Mouse (Mus musculus) lung, postnatal 25 days (tissue): ENCODE data around the gene Nr1h4.
A peak's percentile ranks its signal among the peaks of the same experiment; 100 is the strongest.

Source experiments
- DNase-seq: peaks from one replicate; pipeline ENCODE4 v3.0.0; 2022; ENCODE audit warnings: low spot score

Gene Nr1h4

DNA sequence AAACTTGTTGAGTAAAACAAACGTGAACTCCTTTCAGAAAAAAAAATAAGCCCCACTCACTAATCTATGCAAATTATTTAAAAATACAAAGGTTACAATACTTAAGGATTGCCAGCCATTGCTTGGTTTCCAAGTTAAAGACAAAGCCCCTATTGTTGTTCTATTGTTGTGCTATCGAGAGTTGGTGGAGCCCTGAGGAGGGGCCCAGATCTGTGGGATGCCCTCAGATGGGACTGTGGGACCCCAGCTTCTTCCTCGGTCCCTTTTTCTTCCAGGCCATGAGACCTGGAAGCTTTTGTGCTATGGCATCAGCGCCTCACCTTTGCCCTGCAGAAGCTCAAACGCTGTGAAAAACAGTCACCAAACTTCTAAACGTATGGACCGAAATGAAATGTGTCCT is 51.7 kb downstream of the Nr1h4 start:
- DNase-seq, result no peak

DNA sequence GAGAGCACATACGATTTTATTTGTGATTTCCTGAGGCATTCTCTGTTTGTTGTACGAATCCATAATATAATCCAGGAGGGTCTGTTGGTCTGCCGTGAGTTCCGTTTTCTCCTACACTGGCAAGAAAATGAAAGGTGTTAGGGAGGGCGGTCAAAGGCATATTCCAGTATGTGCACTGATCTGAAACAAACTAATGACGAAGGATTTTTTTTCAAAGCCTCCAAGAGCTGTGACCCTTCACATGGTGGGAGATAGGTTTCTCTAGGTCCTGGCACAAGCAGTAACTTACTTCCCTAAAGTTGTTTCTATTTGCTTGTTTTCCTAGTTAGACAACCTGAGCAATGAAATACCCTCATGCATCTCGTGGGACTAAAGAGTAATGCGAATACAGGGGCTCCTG is 54.6 kb downstream of the Nr1h4 start:
- no peak for DNase-seq

DNA sequence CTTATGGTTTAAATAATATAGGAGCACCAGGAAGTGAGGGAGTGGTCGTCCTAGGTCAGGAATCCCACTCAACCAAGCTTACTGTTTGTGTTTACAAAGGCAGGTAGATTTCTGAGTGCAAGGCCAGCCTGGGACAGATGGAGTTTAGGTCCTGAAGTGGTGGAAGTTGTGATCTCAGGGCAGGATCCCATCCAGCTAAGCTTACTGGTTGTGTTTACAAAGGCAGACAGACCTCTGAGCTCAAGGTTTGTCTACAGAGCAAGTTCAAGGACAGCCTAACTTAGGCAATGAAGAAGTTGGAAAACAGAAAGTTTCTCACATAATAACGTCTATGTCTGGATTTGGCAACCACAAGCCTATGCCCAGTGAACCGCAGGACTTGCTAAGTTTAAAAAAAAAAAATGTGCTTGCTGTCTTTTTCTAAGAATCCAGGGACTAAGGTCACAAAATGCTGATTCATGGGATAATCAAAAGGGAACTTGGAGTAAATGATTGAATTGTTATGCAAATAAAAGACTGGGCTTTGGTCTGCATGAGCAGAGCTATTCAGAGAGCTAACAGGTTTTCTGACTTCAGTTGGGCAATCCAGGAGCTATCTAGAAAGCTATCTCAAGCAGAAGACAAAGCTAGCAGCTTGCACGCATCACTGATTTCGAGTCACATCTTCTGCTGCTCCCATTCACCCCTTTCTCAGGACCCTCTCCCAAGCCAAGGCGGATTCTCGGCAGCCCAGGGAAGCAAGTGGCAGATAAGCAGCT is 62.6 kb downstream of the Nr1h4 start:
- no peak for DNase-seq

DNA sequence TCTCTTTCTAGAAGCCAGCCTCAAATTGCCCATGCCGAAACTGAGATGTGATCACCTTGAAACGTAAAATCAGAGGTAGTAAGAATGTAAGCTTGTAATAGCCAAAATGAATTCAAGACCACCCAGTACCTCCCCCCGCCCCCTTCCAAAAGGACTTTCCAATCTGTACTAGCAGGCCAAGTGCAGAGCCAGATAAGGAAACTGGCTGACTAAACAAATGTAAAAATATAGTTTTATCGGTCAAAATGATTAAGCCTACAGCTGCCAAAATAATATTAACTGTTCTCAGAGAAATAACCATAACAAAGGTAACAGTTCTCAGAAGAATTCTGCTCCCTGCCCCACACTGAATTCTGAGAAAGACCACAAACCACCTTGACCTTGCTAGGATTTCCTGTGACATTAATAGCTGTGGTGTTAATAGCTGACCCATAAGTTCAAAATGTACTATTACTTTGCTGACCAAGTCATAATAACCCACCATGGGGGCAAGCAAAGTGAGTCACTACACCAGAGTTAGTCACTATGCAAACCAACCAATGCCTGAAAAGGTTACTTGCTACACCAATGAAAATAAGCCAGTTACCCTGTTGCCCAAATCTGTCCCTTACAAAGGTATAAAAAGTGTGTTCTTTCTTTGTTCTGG is 68.5 kb downstream of the Nr1h4 start:
- no peak for DNase-seq

DNA sequence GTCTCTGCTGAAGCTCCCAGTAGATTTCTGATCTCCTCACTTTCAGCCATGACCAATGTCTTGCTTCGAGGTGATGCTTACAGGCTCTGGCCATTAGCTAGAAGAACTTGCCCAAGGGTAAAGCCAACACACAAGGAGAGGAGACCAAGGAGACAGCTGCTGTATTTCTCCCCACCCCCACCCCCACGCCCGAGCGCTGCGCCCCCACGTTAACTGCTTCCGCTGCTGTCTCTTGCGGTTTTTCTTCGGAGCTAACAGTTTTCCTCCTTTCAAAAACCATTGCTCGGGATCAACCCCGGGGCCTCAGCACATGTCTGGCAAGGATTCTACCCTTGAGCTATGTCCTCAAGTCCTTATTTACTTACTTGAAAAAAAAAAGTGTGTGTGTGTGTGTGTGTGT is 70.5 kb downstream of the Nr1h4 start:
- no peak for DNase-seq

DNA sequence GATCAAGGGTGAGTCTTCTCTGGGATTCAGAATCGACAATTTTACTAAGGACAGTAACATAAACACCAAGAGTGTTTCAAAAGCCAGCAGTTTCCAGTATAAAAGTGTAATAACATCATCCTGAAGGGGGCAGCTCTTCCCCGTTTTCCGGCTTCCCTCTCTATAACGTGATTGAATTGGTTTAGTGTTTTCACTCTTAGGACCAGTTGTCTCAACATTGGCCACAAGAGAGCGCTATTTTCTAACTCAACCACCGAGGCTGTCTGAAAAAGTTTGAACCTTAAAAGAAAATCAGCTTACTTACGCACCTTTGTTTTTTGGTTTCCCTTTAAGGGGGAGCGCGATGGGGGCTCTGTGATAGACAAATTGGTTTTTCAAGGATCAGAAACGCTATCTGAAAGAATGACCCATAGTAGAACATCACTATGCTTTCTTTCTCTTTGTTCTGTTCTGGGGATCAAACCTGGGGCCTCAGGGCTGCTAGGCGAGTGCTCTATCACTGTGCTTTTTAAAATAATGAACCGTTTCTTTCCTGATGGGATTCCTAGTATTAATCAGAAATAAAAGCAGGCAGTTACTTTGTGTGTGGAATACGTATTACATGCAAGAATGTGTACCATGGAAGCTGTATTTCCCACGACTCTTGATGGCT is 71.4 kb downstream of the Nr1h4 start:
- DNase-seq, result peak; percentile 84

DNA sequence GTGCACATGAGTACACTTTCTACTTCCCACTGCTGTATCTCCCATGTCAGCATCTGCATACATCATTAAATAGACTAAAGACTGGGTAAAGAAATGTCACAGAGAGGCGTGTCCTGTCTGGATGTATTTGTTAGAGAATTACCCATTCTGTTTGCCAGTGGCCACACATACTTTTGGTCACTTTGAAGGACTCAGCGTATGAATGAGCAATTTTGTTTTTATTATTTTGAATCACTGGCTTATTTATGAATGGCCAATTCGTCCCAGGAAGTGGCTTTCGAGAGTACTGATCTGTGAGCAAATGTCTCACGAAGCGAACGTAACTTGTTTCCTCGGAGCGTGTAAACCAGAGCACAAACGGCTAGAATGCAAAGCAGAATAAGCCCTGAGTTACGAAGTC is 72.4 kb downstream of the Nr1h4 start:
- no peak for DNase-seq

DNA sequence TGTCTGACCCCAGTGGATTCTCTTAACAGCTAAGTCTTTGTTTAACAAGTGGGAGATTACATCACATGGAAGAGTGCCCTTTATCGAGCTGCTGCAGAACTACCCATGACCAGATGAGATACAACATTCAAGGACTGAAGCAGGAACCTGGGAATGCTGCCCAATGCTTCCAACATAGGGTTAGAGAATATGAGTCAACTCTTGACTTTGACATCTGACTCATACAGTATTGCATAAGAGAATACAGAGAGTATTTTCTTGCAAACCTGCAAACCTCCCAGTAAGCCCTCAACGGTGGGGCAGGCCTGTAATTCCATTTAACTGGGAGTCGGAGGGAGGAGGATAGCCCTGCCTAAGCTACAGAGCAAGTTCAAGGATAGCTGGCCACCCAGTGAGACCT is 74.6 kb downstream of the Nr1h4 start:
- peak; percentile 58 for DNase-seq

DNA sequence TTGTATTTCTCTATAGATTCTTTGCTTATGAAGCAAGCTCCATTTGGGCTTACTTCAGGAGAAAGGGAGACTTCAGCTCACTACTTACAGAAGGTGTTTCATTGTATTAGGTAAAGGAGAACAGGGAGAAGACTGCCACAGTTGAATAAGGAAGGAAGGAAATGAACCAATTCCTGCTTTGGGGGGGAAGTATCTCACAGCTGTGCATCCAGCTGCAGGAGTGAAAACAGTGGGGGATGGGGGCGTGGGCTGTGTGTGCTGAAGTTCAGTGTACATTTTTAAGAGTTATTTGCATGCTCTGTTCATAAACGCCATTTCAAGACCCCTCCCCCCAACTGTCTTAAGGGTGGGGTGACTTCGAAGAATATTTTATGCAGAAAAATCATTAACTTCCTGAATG is 79.6 kb downstream of the Nr1h4 start:
- DNase-seq, result no peak

DNA sequence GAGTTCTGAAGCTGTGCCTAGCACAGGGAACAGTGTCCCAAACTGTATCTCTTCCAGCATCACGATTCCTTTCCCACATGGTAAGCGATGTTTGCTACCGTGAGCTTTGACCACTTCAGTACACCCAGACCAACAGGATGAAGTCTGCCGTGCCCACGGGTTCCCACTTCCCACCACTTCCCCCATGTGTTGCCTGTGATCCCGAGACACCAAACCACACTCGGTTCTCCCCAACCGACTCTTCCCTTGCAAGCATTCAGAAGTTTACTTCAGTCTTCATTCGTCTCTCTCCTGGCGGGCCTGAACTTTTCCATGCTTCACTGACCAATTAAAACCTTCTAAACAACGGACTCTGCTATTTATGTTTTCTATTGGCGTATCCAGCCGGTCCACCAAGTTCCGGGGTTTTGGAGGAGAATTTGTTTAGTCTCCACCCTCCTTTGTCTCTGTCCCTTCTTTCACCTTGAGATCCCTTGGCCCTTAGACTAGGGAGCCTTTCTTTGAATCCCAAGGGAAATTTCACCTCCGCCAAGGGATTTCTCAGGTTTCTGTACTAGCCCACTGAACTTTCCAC is 80.2 kb downstream of the Nr1h4 start:
- DNase-seq, result no peak

DNA sequence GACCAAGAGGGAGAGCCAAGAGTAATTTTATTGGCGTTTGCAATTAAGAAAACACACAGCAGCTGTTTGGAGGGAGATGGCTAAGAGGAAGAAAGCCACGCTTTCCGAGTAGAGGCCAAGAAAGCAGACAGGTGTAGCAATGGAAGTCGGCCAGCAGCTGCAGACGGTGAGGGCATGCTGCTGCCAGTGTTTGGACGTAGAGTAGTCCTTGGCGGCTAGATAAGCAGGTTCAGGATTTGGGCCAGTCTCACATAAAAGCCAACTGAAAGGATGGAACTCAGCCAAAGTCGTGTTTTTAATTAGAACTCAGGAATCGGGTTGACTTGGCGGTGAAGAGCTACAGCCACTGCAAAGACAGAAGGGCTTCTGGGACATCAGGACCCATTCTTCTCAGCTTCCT is 83.0 kb downstream of the Nr1h4 start:
- no peak for DNase-seq

DNA sequence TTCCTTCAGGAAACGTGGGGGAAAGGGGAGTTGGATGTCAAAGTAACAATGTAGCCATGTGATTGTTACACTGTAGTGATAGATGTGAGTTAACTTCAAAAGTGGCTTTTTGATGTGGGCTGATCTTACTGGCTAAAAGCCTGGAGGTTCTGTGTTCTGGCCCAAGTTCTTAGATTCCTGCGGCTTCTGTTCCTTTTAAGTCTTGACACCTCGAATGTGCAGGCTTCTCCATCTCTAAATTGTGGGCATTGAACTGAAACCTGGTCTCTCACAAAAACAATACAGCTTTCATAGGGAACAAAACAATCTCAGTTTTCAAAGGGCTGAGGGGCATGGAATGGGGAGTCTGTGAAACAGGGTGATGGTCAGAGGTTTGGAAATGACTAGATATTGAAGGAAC is 89.0 kb downstream of the Nr1h4 start:
- DNase-seq, result no peak

DNA sequence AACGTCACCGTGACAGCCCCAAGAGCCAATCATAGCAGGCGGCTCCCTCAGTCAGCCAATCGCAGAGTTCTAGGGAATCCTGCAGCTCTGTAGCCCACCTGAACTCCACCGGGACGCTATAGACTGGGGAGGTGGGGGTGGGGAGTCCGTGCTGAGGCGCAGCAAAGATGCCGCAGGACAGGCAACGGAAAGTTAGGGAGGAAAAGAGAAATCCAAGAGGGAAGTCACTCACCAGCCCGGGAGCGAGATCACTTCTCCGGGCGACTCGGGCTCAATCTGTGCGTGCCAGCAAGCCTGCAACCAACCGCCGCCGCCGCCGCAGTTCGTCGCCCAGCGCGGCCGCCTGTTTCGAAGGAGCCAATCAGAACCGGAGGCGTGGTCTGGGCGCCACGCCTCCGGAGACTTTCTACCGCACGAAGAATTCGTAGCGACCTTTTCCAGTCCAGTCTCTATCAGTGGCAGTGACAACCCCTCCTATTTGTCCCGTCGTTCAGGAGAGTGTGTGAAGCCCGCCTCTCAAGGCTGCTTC is 89.7 kb downstream of the Nr1h4 start, which contains the start of gene Gas2l3:
Gene Gas2l3, minus strand, starts transcription at position 345 of the 529 bp plus-strand sequence.
- peak; percentile 82 for DNase-seq

DNA sequence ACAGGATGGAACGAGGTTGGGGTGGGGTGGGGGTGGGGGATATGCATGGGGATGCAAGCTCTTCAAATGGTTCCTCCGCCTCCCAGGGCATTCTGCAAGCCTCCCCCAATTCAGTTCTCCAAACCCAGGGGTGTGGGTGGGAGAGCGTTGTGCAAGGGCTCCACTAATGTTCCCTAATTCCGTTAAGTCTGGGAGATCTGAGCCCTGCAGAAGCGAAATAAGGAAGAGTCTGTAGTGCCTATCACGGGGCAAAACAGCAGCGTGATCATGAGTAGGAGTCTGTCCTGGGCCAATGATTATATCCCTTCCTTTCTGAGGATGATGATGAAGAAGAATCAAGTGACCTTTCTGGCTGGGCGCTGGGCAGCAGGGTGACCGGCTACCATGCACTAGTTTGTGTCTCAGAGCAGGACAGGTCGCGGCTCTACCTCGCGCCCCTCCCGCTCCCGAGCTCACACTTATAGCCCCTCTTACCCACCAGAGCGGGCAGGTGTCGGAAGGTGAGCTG is 90.2 kb downstream of the Nr1h4 start:
- peak; percentile 50 for DNase-seq

DNA sequence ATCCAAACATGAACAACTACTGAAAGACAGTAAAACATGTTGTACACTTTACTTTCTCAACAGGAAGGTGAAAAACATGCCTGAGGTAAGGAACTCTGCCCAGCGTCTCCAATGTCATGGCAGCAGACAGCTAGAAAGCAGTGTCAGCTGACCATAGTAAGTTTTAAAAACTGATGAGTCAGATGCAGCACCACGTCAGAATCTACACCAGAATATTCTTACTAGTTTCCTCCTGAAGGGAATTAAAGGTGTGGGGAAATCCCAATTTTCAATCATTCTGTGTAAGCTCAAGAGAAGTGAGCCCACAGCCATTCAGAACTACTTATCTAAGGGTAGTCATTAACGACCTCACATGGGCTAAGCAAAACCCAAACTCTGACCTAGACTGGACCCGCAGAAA is 90.7 kb downstream of the Nr1h4 start:
- DNase-seq, result no peak

DNA sequence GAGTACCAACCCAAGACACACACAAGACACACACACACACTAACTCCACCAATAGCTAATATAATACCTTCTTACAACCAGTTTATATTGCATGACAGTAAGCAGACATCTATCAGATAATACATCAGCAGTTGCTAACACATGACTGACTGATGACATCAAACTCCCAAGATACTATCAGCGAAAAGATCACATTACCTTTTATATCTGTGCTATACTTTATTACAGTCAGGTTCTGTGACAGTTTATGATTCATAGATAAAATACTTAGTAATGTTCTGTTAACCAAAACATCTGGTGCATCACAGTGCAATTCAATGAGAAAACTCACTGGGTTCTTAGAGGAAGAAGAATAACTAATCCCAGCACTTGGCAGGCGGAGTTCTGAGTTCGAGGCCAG is 91.4 kb downstream of the Nr1h4 start:
- no peak for DNase-seq

DNA sequence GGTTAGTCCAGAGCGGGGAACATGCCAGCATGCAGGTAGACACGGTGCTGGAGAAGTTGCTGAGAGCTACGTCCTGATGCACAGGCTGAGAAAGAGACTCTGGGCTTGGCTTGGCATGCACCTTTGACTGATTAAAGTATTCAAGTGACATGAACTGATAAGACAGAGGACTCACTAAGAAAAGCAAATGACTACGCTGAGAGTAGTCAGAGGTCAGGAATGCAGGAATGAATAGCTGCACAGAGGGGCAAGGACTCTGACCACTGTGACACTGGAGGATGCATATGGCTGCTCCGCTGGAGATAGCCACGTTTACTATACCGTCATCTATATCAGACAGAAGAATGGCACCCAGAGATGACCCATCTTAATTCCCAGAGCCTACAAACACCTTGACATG is 94.0 kb downstream of the Nr1h4 start:
- DNase-seq, result no peak

DNA sequence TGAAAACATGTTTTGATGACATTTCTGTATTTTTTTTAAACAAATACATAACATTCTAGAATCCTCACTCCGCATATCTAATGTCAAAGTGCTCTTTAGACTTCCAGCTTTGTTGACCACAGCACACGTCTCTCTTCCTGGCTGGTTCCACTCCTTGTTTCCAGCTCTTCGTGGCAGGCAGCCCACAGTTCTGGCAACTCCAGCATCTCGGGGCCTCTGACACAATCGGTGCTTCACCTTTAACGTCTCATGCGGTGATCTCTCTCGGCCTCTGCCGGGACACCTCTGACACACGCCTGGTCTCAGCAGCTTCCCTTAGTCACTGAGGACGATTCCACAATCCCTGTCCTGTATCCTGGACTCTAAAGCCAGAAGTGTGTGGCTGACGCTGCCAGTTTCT is 95.4 kb downstream of the Nr1h4 start:
- no peak for DNase-seq

DNA sequence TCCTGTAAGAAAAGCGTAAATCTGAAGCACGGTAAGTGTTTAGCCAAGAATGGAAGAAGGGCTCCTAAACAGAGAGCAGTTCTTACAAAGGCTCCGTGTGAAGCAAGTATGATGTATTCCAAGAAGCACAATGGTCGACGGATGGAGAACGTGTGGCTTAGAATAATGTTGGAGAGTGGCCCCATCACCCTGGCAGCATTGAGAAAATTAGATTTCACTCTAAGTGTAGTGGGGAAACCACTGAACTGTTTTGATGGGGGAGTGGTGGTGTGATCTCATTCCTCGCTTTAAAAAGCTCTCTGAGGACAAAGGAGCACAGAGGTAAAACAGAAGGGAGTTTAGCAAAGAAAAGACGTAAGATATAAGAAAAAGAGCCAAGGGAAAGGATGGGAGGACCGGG is 95.9 kb downstream of the Nr1h4 start:
- DNase-seq, result no peak

DNA sequence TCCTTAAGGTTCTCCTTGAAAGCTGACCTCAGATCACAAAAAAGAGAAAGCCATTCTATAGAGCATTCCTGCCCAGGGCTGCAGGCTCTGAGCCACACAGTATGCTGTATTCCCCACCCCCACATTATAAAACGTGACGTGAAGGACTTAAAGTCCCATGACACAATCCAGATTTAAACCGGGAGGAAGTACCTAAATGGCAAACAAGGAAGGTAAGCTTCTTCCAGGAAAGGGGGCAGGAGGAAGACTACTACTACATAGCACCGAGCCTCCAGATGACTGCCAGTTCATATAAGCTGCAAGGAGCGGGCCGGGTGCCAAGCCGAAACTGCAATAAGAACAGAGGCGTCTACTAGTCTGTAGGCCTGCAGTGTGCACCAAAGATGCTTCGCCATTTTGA is 97.5 kb downstream of the Nr1h4 start:
- no peak for DNase-seq

DNA sequence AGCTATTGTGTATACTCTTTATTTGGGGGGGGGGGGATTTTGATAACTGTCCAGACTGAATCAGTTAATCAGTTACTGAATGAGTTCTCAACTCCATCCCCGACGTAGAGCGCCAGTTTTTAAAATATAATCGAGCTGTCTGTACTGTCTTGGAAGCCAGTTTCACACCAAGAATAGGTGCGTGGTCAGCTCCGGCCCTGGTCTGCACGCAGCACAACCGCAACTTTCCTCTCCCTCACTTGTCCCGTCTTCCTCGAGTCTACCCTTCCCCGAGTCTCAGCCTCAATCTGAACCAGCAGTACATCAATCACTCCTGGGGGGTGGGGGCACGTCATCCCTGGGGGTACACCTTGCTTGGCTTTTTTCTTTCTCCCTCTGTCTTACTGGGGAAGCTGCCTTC is 98.0 kb downstream of the Nr1h4 start:
- no peak for DNase-seq

DNA sequence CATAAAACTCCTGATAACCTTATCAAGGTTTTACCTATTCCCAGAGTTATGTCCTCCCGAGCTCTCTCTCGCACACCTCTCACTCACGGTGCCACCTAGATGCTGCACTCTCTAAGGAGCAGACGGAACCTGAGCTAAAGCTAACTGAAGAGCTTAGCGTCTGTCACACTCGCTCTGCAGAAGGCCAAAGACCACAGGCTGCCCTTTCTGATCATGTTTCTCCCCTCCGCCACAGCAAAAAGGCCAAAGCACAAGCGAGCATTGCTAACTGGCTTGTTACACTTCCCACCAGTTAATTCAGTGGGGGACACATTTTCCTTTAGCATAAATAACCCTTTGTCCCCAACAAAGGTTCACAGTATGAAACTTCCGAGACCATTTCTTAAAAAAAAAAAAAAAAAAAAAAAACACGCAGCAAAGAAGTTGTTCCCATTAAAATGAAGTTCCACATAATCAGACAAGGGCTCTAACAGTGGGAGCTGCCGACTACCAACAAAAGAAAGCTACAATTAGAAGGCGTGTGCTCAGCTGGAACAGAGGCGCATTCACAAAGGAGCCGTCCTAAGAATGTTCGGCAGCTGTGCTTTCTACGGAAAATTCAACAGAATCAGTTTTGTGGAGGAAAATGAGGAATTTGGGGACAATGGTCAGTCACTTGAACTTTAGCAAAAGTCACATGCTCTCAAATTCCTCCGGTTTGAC is 98.7 kb downstream of the Nr1h4 start:
- no peak for DNase-seq
